Mouse (Mus musculus): Measurements from ENCODE around the gene 1700028P14Rik.

Gene 1700028P14Rik

GRCm38 (mm10) chr19:23607951-23608350, 44.7 kb downstream of the 1700028P14Rik start:
- DNase-seq (ENCODE audit: low spot score), result no peak

GRCm38 (mm10) chr19:23594950-23595349, 57.7 kb downstream of the 1700028P14Rik start:
- DNase-seq (ENCODE audit: low spot score), result no peak

- no peak for DNase-seq (ENCODE audit: low spot score)
Measured at GRCm38 (mm10) chr19:23578606-23579355, 73.8 kb downstream of the 1700028P14Rik start.

- DNase-seq (ENCODE audit: low spot score), result no peak
Measured at GRCm38 (mm10) chr19:23576685-23577084, 75.9 kb downstream of the 1700028P14Rik start.

- DNase-seq (ENCODE audit: low spot score), result no peak
Measured at GRCm38 (mm10) chr19:23563693-23564092, 88.9 kb downstream of the 1700028P14Rik start.

- no peak for DNase-seq (ENCODE audit: low spot score)
Measured at GRCm38 (mm10) chr19:23562588-23562987, 90.0 kb downstream of the 1700028P14Rik start.

GRCm38 (mm10) chr19:23562061-23562460, 90.6 kb downstream of the 1700028P14Rik start:
- DNase-seq (ENCODE audit: low spot score), result no peak

GRCm38 (mm10) chr19:23553450-23553849, 99.2 kb downstream of the 1700028P14Rik start:
- DNase-seq (ENCODE audit: low spot score), result no peak

GRCm38 (mm10) chr19:23545604-23546003, 107.0 kb downstream of the 1700028P14Rik start:
- DNase-seq (ENCODE audit: low spot score), result no peak

GRCm38 (mm10) chr19:23543244-23544004, 109.2 kb downstream of the 1700028P14Rik start:
- no peak for DNase-seq (ENCODE audit: low spot score)

GRCm38 (mm10) chr19:23542759-23543158, 109.9 kb downstream of the 1700028P14Rik start:
- DNase-seq (ENCODE audit: low spot score), result no peak

- no peak for DNase-seq (ENCODE audit: low spot score)
Measured at GRCm38 (mm10) chr19:23535700-23536099, 116.9 kb downstream of the 1700028P14Rik start.

- DNase-seq (ENCODE audit: low spot score), result no peak
Measured at GRCm38 (mm10) chr19:23531899-23532298, 120.7 kb downstream of the 1700028P14Rik start.

GRCm38 (mm10) chr19:23523711-23524110, 128.9 kb downstream of the 1700028P14Rik start:
- DNase-seq (ENCODE audit: low spot score), result peak; percentile 29

- DNase-seq (ENCODE audit: low spot score), result no peak
Measured at GRCm38 (mm10) chr19:23521831-23522230, 130.8 kb downstream of the 1700028P14Rik start.

GRCm38 (mm10) chr19:23521071-23521470, 131.5 kb downstream of the 1700028P14Rik start:
- DNase-seq (ENCODE audit: low spot score), result no peak

GRCm38 (mm10) chr19:23520629-23521028, 132.0 kb downstream of the 1700028P14Rik start:
- DNase-seq (ENCODE audit: low spot score), result no peak

GRCm38 (mm10) chr19:23518477-23518876, 134.1 kb downstream of the 1700028P14Rik start:
- DNase-seq (ENCODE audit: low spot score), result no peak

GRCm38 (mm10) chr19:23511303-23511702, 141.3 kb downstream of the 1700028P14Rik start:
- DNase-seq (ENCODE audit: low spot score), result no peak

Data from c-Kit-positive CD71-positive TER-119-positive erythroid progenitor cells, embryonic 14.5 days (primary cell).